Mouse (Mus musculus) lung, adult 18-20 months (tissue): Measurements from ENCODE around the gene Scgb1b12.
"Not testable (repeated sequence)": the region's sequence is repeated elsewhere in the genome, so short reads cannot be mapped to it uniquely, and the experiment has no call there.

ENCODE experiments used
- DNase-seq, 2 experiments: peaks; one replicate each; pipeline ENCODE4 v3.0.0; 2022; ENCODE audit warnings: mixed read lengths in 2 of 2

Gene Scgb1b12

GRCm38 (mm10) chr7:32333882-32334281, at the start of gene Scgb1b12:
Gene Scgb1b12, plus strand, starts transcription at chr7:32334182.
- DNase-seq, result not testable (repeated sequence)

GRCm38 (mm10) chr7:32327145-32327544, 6.8 kb upstream of the Scgb1b12 start, which contains the start of gene Scgb2b12:
Gene Scgb2b12, minus strand, starts transcription at chr7:32327245.
- not testable (repeated sequence) for DNase-seq
